Mouse (Mus musculus) liver, embryonic 14.5 days (tissue): Measurements from ENCODE around the gene Inka2. TPM values are rescaled to one million over a fixed set of nuclear protein-coding genes. Genes with fewer than 3 reads are reported as not detected.

Source experiments
- ATAC-seq: fragments of 200-750 bp; cut with Nextera tagmentation; 2 replicates; pipeline ENCODE4 v1.8.0; 2017; ENCODE audit warnings: moderate number of reproducible peaks, mild to moderate bottlenecking, moderate library complexity; ENCODE audit not compliant: insufficient read depth
- DNase-seq, 3 experiments: peaks; one replicate each; pipeline ENCODE4 v3.0.0-alpha.2; 2012 to 2013; ENCODE audit warnings: low read depth in 3 of 3, low spot score in 3 of 3
- H3K27ac ChIP-seq: fragments of 300-500 bp; sonication (generic); 2 replicates; pipeline ENCODE4 v1.5.1; 2014; ENCODE audit warnings: moderate library complexity, mild to moderate bottlenecking, control low read depth, inconsistent platforms
- H3K27me3 ChIP-seq: fragments of 300-500 bp; sonication (generic); 2 replicates; pipeline ENCODE4 v1.6.1; 2014; ENCODE audit warnings: mild to moderate bottlenecking, low read length, moderate library complexity; ENCODE audit not compliant: control insufficient read depth, insufficient read depth
- H3K36me3 ChIP-seq: fragments of 300-500 bp; sonication (generic); replicated peaks from 2 replicates; pipeline ENCODE4 v1.6.1; 2014; ENCODE audit warnings: low read depth; ENCODE audit not compliant: control insufficient read depth, insufficient read depth
- H3K4me1 ChIP-seq, 2 experiments: fragments of 200-500 bp in 1 of 2; fragments of 300-500 bp in 1 of 2; sonication (generic) in 1 of 2; replicated peaks; 2 replicates each; pipeline ENCODE4 v1.6.1; 2012 to 2014; ENCODE audit warnings: antibody characterized with exemption in 1 of 2, inconsistent platforms in 1 of 2, low read length in 1 of 2; ENCODE audit not compliant: control insufficient read depth in 2 of 2, insufficient read depth in 2 of 2
- H3K4me2 ChIP-seq: fragments of 300-500 bp; sonication (generic); 2 replicates; pipeline ENCODE4 v1.6.1; 2014; ENCODE audit warnings: low read depth, mild to moderate bottlenecking, control low read depth, moderate library complexity
- H3K4me3 ChIP-seq, 2 experiments: fragments of 200-500 bp in 1 of 2; fragments of 300-500 bp in 1 of 2; sonication (generic) in 1 of 2; 2 replicates each; pipeline ENCODE4 v1.5.1; 2012 to 2014; ENCODE audit warnings: low read depth in 2 of 2, low read length in 2 of 2, mild to moderate bottlenecking in 2 of 2, control low read depth in 1 of 2, inconsistent platforms in 1 of 2, moderate library complexity in 1 of 2; ENCODE audit not compliant: insufficient read depth in 1 of 2
- H3K9ac ChIP-seq: fragments of 300-500 bp; sonication (generic); replicated peaks from 2 replicates; pipeline ENCODE4 v1.6.1; 2014; ENCODE audit warnings: mild to moderate bottlenecking, control low read depth, moderate library complexity
- H3K9me3 ChIP-seq: fragments of 300-500 bp; sonication (generic); 2 replicates; pipeline ENCODE4 v1.6.1; 2016; ENCODE audit warnings: low read length, mixed read lengths; ENCODE audit not compliant: control insufficient read depth
- CTCF ChIP-seq: IDR thresholded peaks from 2 replicates; pipeline ENCODE4 v1.5.1; 2016; ENCODE audit warnings: antibody characterized with exemption, low read depth, control low read depth
- EP300 ChIP-seq: IDR thresholded peaks from 2 replicates; pipeline ENCODE4 v1.6.1; 2016; ENCODE audit warnings: antibody characterized with exemption, low read depth
- WGBS: fragments of 180-500 bp; shearing (Covaris S2); extraction: QIAGEN DNeasy Blood & Tissue Kit; methylation state at CpG from one replicate; pipeline ENCODE4 v1.1.7; 2014; ENCODE audit not compliant: insufficient replicate concordance; 5-methylcytosine and 5-hydroxymethylcytosine counted together
- polyA plus RNA-seq, 2 experiments: library from polyadenylated mRNA; depleted of rRNA in 1 of 2; stranded (reverse) in 1 of 2; unstranded in 1 of 2; fragments of >200 nt; fragmentation: Nextera tagmentation in 1 of 2; extraction: Ambion mirVana in 1 of 2; gene quantifications; 2 replicates each; pipeline versions ENCODE4 v1.2.1 to v1.2.3; 2012 to 2014

Inka2 gene
- polyA plus RNA-seq, 2 experiments = 0.03 to 0.25 TPM

GRCm38 (mm10) chr3:105737070-105737469 is 32.7 kb downstream of the Inka2 start:
- DNase-seq (no peak), ATAC-seq (no peak)
- Histone ChIP-seq H3K27me3 (no peaks in the 10 kb centered on the region), H3K4me3 (no peak overlapping the region), H3K4me2 (no peak overlapping the region), H3K4me1 (no peaks in the 10 kb centered on the region), H3K27ac (no peak overlapping the region), H3K9ac (no peak overlapping the region), H3K9me3 (no peaks in the 10 kb centered on the region), H3K36me3 (peaks cover 23% of the 10 kb centered on the region)
- WGBS = 89% methylated on average over 7 of the region's 7 CpGs
- TF ChIP-seq CTCF (no peak), EP300 (no peak)

DNA sequence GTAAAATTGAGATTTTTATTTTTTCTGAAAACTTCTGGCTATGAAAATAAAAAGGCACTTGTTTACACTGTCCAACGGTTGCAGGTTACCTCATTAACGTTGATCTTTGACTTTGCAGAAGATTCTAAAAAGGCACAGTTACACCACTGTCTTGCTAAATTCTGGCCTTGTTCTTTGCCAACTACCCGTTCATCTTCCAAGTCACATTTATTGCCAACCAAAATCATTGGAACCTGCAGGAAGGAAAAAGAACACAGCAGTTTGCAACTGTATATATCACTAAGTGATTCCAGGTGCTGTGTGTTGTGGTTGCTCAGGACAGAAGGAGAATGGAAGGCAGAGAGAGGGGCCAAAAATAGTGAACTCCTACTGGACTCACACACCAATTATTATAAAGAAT is 33.3 kb downstream of the Inka2 start:
- Histone ChIP-seq H3K4me2 (no peak overlapping the region), H3K9me3 (no peaks in the 10 kb centered on the region), H3K9ac (no peak overlapping the region), H3K4me3 (no peak overlapping the region), H3K27me3 (no peaks in the 10 kb centered on the region), H3K36me3 (peaks cover 23% of the 10 kb centered on the region), H3K27ac (no peak overlapping the region), H3K4me1 (no peaks in the 10 kb centered on the region)
- no peak for ATAC-seq
- 77% methylated on average over 3 of the region's 3 CpGs for WGBS
- no peak for TF ChIP-seq CTCF
- no peak for TF ChIP-seq EP300
- DNase-seq = no peak

- no peak for DNase-seq
Observed at GRCm38 (mm10) chr3:105746542-105746941, 42.1 kb downstream of the Inka2 start.

GRCm38 (mm10) chr3:105750810-105751209 is 46.4 kb downstream of the Inka2 start:
- no peak overlapping the region for H3K27ac ChIP-seq
- no peak overlapping the region for H3K4me2 ChIP-seq
- peaks cover 6% of the 10 kb centered on the region for H3K36me3 ChIP-seq
- H3K9ac ChIP-seq = no peak overlapping the region
- no peak for DNase-seq
- 9% methylated on average over 2 of the region's 2 CpGs for WGBS
- no peak for ATAC-seq
- 0 out of 4 replicates have a peak, but pooled peaks cover 0 to 3% of the 10 kb centered on the region in 2 experiments for H3K4me1 ChIP-seq
- H3K4me3 ChIP-seq = no peak overlapping the region
- TF ChIP-seq CTCF = no peak
- no peak for TF ChIP-seq EP300
- no peaks in the 10 kb centered on the region for H3K27me3 ChIP-seq
- no peaks in the 10 kb centered on the region for H3K9me3 ChIP-seq

More at GRCm38 (mm10) chr3:105746542-105746941, 42.1 kb downstream of the Inka2 start:
- Histone ChIP-seq H3K36me3 (peaks cover 9% of the 10 kb centered on the region), H3K4me1 (0 out of 4 replicates have a peak, but pooled peaks cover 0 to 2% of the 10 kb centered on the region in 2 experiments), H3K9me3 (no peaks in the 10 kb centered on the region), H3K4me3 (no peak overlapping the region), H3K4me2 (no peak overlapping the region), H3K27me3 (no peaks in the 10 kb centered on the region), H3K27ac (no peak overlapping the region), H3K9ac (no peak overlapping the region)
- 66% methylated on average over 2 of the region's 2 CpGs for WGBS
- TF ChIP-seq EP300 (no peak), CTCF (no peak)
- ATAC-seq = no peak

DNA sequence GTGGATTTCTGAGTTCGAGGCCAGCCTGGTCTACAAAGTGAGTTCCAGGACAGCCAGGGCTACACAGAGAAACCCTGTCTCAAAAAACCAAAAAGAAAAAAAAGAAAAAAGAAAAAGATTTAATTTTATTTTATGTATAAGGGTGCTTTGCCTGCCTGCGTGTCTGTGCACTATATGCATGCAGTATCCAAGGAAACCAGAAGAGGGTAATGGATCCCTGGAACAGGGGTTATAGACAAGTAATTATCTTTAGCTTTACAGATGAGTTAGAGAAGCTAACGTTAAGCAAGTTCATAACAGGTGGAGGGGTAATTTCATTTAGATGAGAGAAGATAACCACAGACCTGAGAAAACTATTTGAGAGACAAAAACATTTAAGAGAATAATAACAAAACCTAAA is 49.8 kb downstream of the Inka2 start:
- no peaks in the 10 kb centered on the region for H3K27me3 ChIP-seq
- no peak overlapping the region for H3K9ac ChIP-seq
- peaks cover 4 to 11% of the 10 kb centered on the region in 2 experiments; a peak in 3 of 4 replicates for H3K4me1 ChIP-seq
- TF ChIP-seq EP300 (no peak), CTCF (no peak)
- no peak overlapping the region for H3K4me3 ChIP-seq
- DNase-seq (no peak), ATAC-seq (no peak)
- H3K9me3 ChIP-seq = no peaks in the 10 kb centered on the region
- H3K36me3 ChIP-seq = peaks cover 3% of the 10 kb centered on the region
- H3K4me2 ChIP-seq = no peak overlapping the region
- WGBS = 62% methylated on average over 2 of the region's 3 CpGs
- H3K27ac ChIP-seq = no peak overlapping the region
